Mouse (Mus musculus): Measurements from ENCODE around the gene Keap1.
A peak's percentile ranks its signal among the peaks of the same experiment; 100 is the strongest.
"Not testable (repeated sequence)": the region's sequence is repeated elsewhere in the genome, so short reads cannot be mapped to it uniquely, and the experiment has no call there.

The Keap1 gene

GRCm38 (mm10) chr9:21264272-21264999, 25.3 kb upstream of the Keap1 start:
- no peak for DNase-seq (ENCODE audit: extremely low read depth, insufficient read length, low spot score)

GRCm38 (mm10) chr9:21261831-21262230, 22.7 kb upstream of the Keap1 start:
- DNase-seq (ENCODE audit: extremely low read depth, insufficient read length, low spot score) = no peak

- DNase-seq (ENCODE audit: extremely low read depth, insufficient read length, low spot score) = no peak
Measured at GRCm38 (mm10) chr9:21260491-21261040, 21.4 kb upstream of the Keap1 start.

- DNase-seq (ENCODE audit: extremely low read depth, insufficient read length, low spot score) = not testable (repeated sequence)
Measured at GRCm38 (mm10) chr9:21256349-21256748, 17.2 kb upstream of the Keap1 start.

GRCm38 (mm10) chr9:21254690-21255089, 15.5 kb upstream of the Keap1 start:
- DNase-seq (ENCODE audit: extremely low read depth, insufficient read length, low spot score) = no peak

GRCm38 (mm10) chr9:21251116-21251735, 12.1 kb upstream of the Keap1 start:
- no peak for DNase-seq (ENCODE audit: extremely low read depth, insufficient read length, low spot score)

- DNase-seq (ENCODE audit: extremely low read depth, insufficient read length, low spot score) = no peak
Measured at GRCm38 (mm10) chr9:21250509-21250908, 11.3 kb upstream of the Keap1 start.

GRCm38 (mm10) chr9:21249629-21250508, 10.7 kb upstream of the Keap1 start:
- no peak for DNase-seq (ENCODE audit: extremely low read depth, insufficient read length, low spot score)

GRCm38 (mm10) chr9:21248326-21248725, 9.2 kb upstream of the Keap1 start, which contains the start of gene S1pr5:
Gene S1pr5 (minus strand): TSS chr9:21248443.
- no peak for DNase-seq (ENCODE audit: extremely low read depth, insufficient read length, low spot score)

- no peak for DNase-seq (ENCODE audit: extremely low read depth, insufficient read length, low spot score)
Measured at GRCm38 (mm10) chr9:21246342-21246741, 7.2 kb upstream of the Keap1 start.

GRCm38 (mm10) chr9:21245113-21245487, 5.9 kb upstream of the Keap1 start:
- DNase-seq (ENCODE audit: extremely low read depth, insufficient read length, low spot score) = no peak

- no peak for DNase-seq (ENCODE audit: extremely low read depth, insufficient read length, low spot score)
Measured at GRCm38 (mm10) chr9:21244428-21245112, 5.4 kb upstream of the Keap1 start.

- no peak for DNase-seq (ENCODE audit: extremely low read depth, insufficient read length, low spot score)
Measured at GRCm38 (mm10) chr9:21243826-21244427, 4.8 kb upstream of the Keap1 start.

GRCm38 (mm10) chr9:21241343-21241742, 2.2 kb upstream of the Keap1 start:
- no peak for DNase-seq (ENCODE audit: extremely low read depth, insufficient read length, low spot score)

- DNase-seq (ENCODE audit: extremely low read depth, insufficient read length, low spot score) = no peak
Measured at GRCm38 (mm10) chr9:21239465-21239848, 296 bp upstream of the Keap1 start.

GRCm38 (mm10) chr9:21238004-21238732, 993 bp downstream of the Keap1 start:
- no peak for DNase-seq (ENCODE audit: extremely low read depth, insufficient read length, low spot score)

GRCm38 (mm10) chr9:21237368-21238003, 1.7 kb downstream of the Keap1 start:
- peak; percentile 74 for DNase-seq (ENCODE audit: extremely low read depth, insufficient read length, low spot score)

GRCm38 (mm10) chr9:21236991-21237367, 2.2 kb downstream of the Keap1 start:
- DNase-seq (ENCODE audit: extremely low read depth, insufficient read length, low spot score) = no peak

- no peak for DNase-seq (ENCODE audit: extremely low read depth, insufficient read length, low spot score)
Measured at GRCm38 (mm10) chr9:21235341-21235740, 3.8 kb downstream of the Keap1 start.

Measured in 3134 (cell line).